Mouse (Mus musculus) midbrain, embryonic 16.5 days (tissue): ENCODE results near the gene Rad18. TPM values are rescaled to one million over a fixed set of nuclear protein-coding genes. Genes with fewer than 3 reads are reported as not detected.

Experiments
- ATAC-seq: fragments of 200-750 bp; cut with Nextera tagmentation; 2 replicates; pipeline ENCODE4 v1.8.0; 2017; ENCODE audit warnings: moderate TSS enrichment
- H3K27ac ChIP-seq: fragments of 300-500 bp; sonication (generic); 2 replicates; pipeline ENCODE4 v1.5.1; 2014; ENCODE audit warnings: mild to moderate bottlenecking, low read length, mixed read lengths
- H3K27me3 ChIP-seq: fragments of 300-500 bp; sonication (generic); 2 replicates; pipeline ENCODE4 v1.6.1; 2014; ENCODE audit warnings: low read depth, low read length, mixed read lengths; ENCODE audit not compliant: control insufficient read depth, insufficient read depth
- H3K36me3 ChIP-seq: fragments of 300-500 bp; sonication (generic); 2 replicates; pipeline ENCODE4 v1.6.1; 2014; ENCODE audit warnings: mild to moderate bottlenecking, low read length, moderate library complexity, mixed read lengths; ENCODE audit not compliant: control insufficient read depth, insufficient read depth
- H3K4me1 ChIP-seq: fragments of 300-500 bp; sonication (generic); 2 replicates; pipeline ENCODE4 v1.6.1; 2014; ENCODE audit warnings: mild to moderate bottlenecking, low read length, mixed read lengths; ENCODE audit not compliant: control insufficient read depth, insufficient read depth
- H3K4me2 ChIP-seq: fragments of 300-500 bp; sonication (generic); 2 replicates; pipeline ENCODE4 v1.6.1; 2014; ENCODE audit warnings: mild to moderate bottlenecking, low read length, mixed read lengths
- H3K4me3 ChIP-seq: fragments of 300-500 bp; sonication (generic); 2 replicates; pipeline ENCODE4 v1.5.1; 2014; ENCODE audit warnings: low read depth, mild to moderate bottlenecking, low read length, moderate library complexity, mixed read lengths
- H3K9ac ChIP-seq: fragments of 300-500 bp; sonication (generic); 2 replicates; pipeline ENCODE4 v1.6.1; 2014; ENCODE audit warnings: low read depth, low read length, mixed read lengths
- H3K9me3 ChIP-seq: fragments of 300-500 bp; sonication (generic); replicated peaks from 2 replicates; pipeline ENCODE4 v1.6.1; 2014; ENCODE audit warnings: mild to moderate bottlenecking, low read length, mixed read lengths; ENCODE audit not compliant: control insufficient read depth, poor library complexity, severe bottlenecking
- WGBS: fragments of 180-500 bp; shearing (Covaris S2); extraction: QIAGEN DNeasy Blood & Tissue Kit; methylation state at CpG from one replicate; pipeline ENCODE4 v1.1.7; 2014; 5-methylcytosine and 5-hydroxymethylcytosine counted together
- polyA plus RNA-seq: library from polyadenylated mRNA; unstranded; fragments of >200 nt; fragmentation: Nextera tagmentation; extraction: Ambion mirVana; gene quantifications from 2 replicates; pipeline ENCODE4 v1.2.1, GENCODE M21; 2015

Gene Rad18
- 11.7 and 11.8 TPM in 2 replicates for polyA plus RNA-seq

GRCm38 (mm10) chr6:112696056-112696950, at the start of gene Rad18:
TSS of gene Rad18 (minus strand) at chr6:112696686.
- Histone ChIP-seq H3K4me1 (no peaks in the 10 kb centered on the region), H3K27me3 (no peaks in the 10 kb centered on the region), H3K9me3 (no peaks in the 10 kb centered on the region), H3K4me3 (peak within 1 kb of the TSS; percentile 69), H3K4me2 (peak within 1 kb of the TSS; percentile 71), H3K36me3 (no peaks in the 10 kb centered on the region), H3K27ac (no peak within 1 kb of the TSS), H3K9ac (peak within 1 kb of the TSS; percentile 50)
- under 1% methylated on average over 77 of the region's 77 CpGs for WGBS
- peak; percentile 93 for ATAC-seq

GRCm38 (mm10) chr6:112742297-112742696, 45.8 kb upstream of the Rad18 start:
- Histone ChIP-seq H3K9ac (no peak overlapping the region), H3K36me3 (peaks cover 34% of the 10 kb centered on the region), H3K4me2 (no peak overlapping the region), H3K4me3 (no peak overlapping the region), H3K9me3 (no peaks in the 10 kb centered on the region), H3K4me1 (no peaks in the 10 kb centered on the region), H3K27me3 (no peaks in the 10 kb centered on the region), H3K27ac (no peak overlapping the region)
- WGBS, result 92% methylated on average over 2 of the region's 2 CpGs
- ATAC-seq, result no peak

- WGBS, result 86% methylated on average over 5 of the region's 5 CpGs
- no peak overlapping the region for H3K4me2 ChIP-seq
- no peak overlapping the region for H3K27ac ChIP-seq
- H3K9me3 ChIP-seq, result no peaks in the 10 kb centered on the region
- H3K4me1 ChIP-seq, result no peaks in the 10 kb centered on the region
- H3K4me3 ChIP-seq, result no peak overlapping the region
- H3K36me3 ChIP-seq, result peaks cover 34% of the 10 kb centered on the region
- H3K9ac ChIP-seq, result no peak overlapping the region
- ATAC-seq, result no peak
- H3K27me3 ChIP-seq, result no peaks in the 10 kb centered on the region
Measured at GRCm38 (mm10) chr6:112741766-112742165, 45.3 kb upstream of the Rad18 start.

- Histone ChIP-seq H3K27ac (no peak overlapping the region), H3K36me3 (peaks cover 47% of the 10 kb centered on the region), H3K9ac (no peak overlapping the region), H3K9me3 (no peaks in the 10 kb centered on the region), H3K4me2 (no peak overlapping the region), H3K4me1 (no peaks in the 10 kb centered on the region), H3K27me3 (no peaks in the 10 kb centered on the region), H3K4me3 (no peak overlapping the region)
- ATAC-seq, result no peak
- 97% methylated on average over 3 of the region's 3 CpGs for WGBS
Measured at GRCm38 (mm10) chr6:112739635-112740034, 43.1 kb upstream of the Rad18 start.

- H3K36me3 ChIP-seq, result peaks cover 52% of the 10 kb centered on the region
Measured at GRCm38 (mm10) chr6:112738924-112739323, 42.4 kb upstream of the Rad18 start.

GRCm38 (mm10) chr6:112736471-112736870, 40.0 kb upstream of the Rad18 start:
- WGBS, result 93% methylated on average over 3 of the region's 3 CpGs
- H3K27ac ChIP-seq, result no peak overlapping the region

More at GRCm38 (mm10) chr6:112738924-112739323, 42.4 kb upstream of the Rad18 start:
- Histone ChIP-seq H3K27me3 (no peaks in the 10 kb centered on the region), H3K4me3 (no peak overlapping the region), H3K4me2 (no peak overlapping the region), H3K9me3 (no peaks in the 10 kb centered on the region), H3K27ac (no peak overlapping the region), H3K4me1 (no peaks in the 10 kb centered on the region), H3K9ac (no peak overlapping the region)
- WGBS, result 95% methylated on average over 6 of the region's 6 CpGs
- no peak for ATAC-seq

GRCm38 (mm10) chr6:112735054-112735453, 38.6 kb upstream of the Rad18 start:
- no peaks in the 10 kb centered on the region for H3K4me1 ChIP-seq
- H3K27me3 ChIP-seq, result no peaks in the 10 kb centered on the region
- WGBS, result 56% methylated on average over 2 of the region's 2 CpGs
- no peak overlapping the region for H3K9ac ChIP-seq
- no peak for ATAC-seq
- no peak overlapping the region for H3K4me2 ChIP-seq
- H3K36me3 ChIP-seq, result peaks cover 55% of the 10 kb centered on the region
- H3K4me3 ChIP-seq, result no peak overlapping the region
- H3K27ac ChIP-seq, result no peak overlapping the region
- 0 out of 2 replicates have a peak, but pooled peaks cover 2% of the 10 kb centered on the region for H3K9me3 ChIP-seq

More at GRCm38 (mm10) chr6:112736471-112736870, 40.0 kb upstream of the Rad18 start:
- Histone ChIP-seq H3K4me1 (no peaks in the 10 kb centered on the region), H3K36me3 (peaks cover 56% of the 10 kb centered on the region), H3K4me2 (no peak overlapping the region), H3K27me3 (no peaks in the 10 kb centered on the region), H3K9me3 (0 out of 2 replicates have a peak, but pooled peaks cover 2% of the 10 kb centered on the region), H3K4me3 (no peak overlapping the region), H3K9ac (no peak overlapping the region)
- no peak for ATAC-seq

- Histone ChIP-seq H3K36me3 (peaks cover 47% of the 10 kb centered on the region), H3K4me3 (no peak overlapping the region)
- 80% methylated on average over 5 of the region's 5 CpGs for WGBS
Measured at GRCm38 (mm10) chr6:112733942-112734341, 37.5 kb upstream of the Rad18 start.

GRCm38 (mm10) chr6:112732434-112732833, 35.9 kb upstream of the Rad18 start:
- H3K36me3 ChIP-seq, result peaks cover 38% of the 10 kb centered on the region
- H3K4me1 ChIP-seq, result peaks cover 5% of the 10 kb centered on the region; the same call in 1 of the 2 replicates
- no peak overlapping the region for H3K9ac ChIP-seq
- H3K27me3 ChIP-seq, result no peaks in the 10 kb centered on the region
- H3K4me2 ChIP-seq, result no peak overlapping the region
- no peak for ATAC-seq
- no peak overlapping the region for H3K27ac ChIP-seq
- H3K9me3 ChIP-seq, result 0 out of 2 replicates have a peak, but pooled peaks cover 2% of the 10 kb centered on the region
- WGBS, result 96% methylated on average over 3 of the region's 3 CpGs
- no peak overlapping the region for H3K4me3 ChIP-seq

More at GRCm38 (mm10) chr6:112733942-112734341, 37.5 kb upstream of the Rad18 start:
- no peak for ATAC-seq
- Histone ChIP-seq H3K4me1 (peaks cover under 1% of the 10 kb centered on the region; the same call in 1 of the 2 replicates), H3K27ac (no peak overlapping the region), H3K4me2 (no peak overlapping the region), H3K9ac (no peak overlapping the region), H3K9me3 (0 out of 2 replicates have a peak, but pooled peaks cover 2% of the 10 kb centered on the region), H3K27me3 (no peaks in the 10 kb centered on the region)
